Mouse (Mus musculus) MEL (cell line): ENCODE results near the gene Ap2a1. TPM values are rescaled to one million over a fixed set of nuclear protein-coding genes. Genes with fewer than 3 reads are reported as not detected.

Source experiments
- DNase-seq: peaks from one replicate; pipeline ENCODE4 v3.0.0; 2011; ENCODE audit warnings: low read depth, low spot score
- H3K27ac ChIP-seq: 2 replicates; pipeline ENCODE4 v1.5.1; 2012; ENCODE audit warnings: low read depth, mild to moderate bottlenecking, control low read depth, low read length, moderate library complexity; ENCODE audit not compliant: control insufficient read depth
- H3K27me3 ChIP-seq, 2 experiments: fragments of 150-350 bp in 1 of 2; sonication (generic) in 1 of 2; 2 replicates each; pipeline ENCODE4 v1.6.1; 2012; ENCODE audit warnings: low read length in 2 of 2, mild to moderate bottlenecking in 2 of 2, improper control_type of control experiment in 1 of 2, moderate library complexity in 1 of 2; ENCODE audit not compliant: insufficient read depth in 2 of 2, control insufficient read depth in 1 of 2
- H3K36me3 ChIP-seq, 2 experiments: 2 replicates each; pipeline ENCODE4 v1.6.1; 2012 to 2014; ENCODE audit warnings: low read length in 2 of 2, improper control_type of control experiment in 1 of 2, inconsistent platforms in 1 of 2, mild to moderate bottlenecking in 1 of 2; ENCODE audit not compliant: insufficient read depth in 2 of 2, control insufficient read depth in 1 of 2
- H3K4me1 ChIP-seq, 2 experiments: fragments of 150-350 bp in 1 of 2; sonication (generic) in 1 of 2; 2 replicates each; pipeline ENCODE4 v1.6.1; 2012; ENCODE audit warnings: low read length in 2 of 2, improper control_type of control experiment in 1 of 2, mild to moderate bottlenecking in 1 of 2; ENCODE audit not compliant: insufficient read depth in 2 of 2, control insufficient read depth in 1 of 2
- H3K4me3 ChIP-seq, 2 experiments: fragments of 150-350 bp in 1 of 2; sonication (generic) in 1 of 2; 2 replicates each; pipeline ENCODE4 v1.5.1; 2012; ENCODE audit warnings: low read depth in 2 of 2, low read length in 2 of 2, mild to moderate bottlenecking in 2 of 2, moderate library complexity in 2 of 2, control low read depth in 1 of 2, improper control_type of control experiment in 1 of 2; ENCODE audit not compliant: control insufficient read depth in 1 of 2, insufficient read depth in 1 of 2
- H3K79me2 ChIP-seq: 2 replicates; pipeline ENCODE4 v1.6.1; 2012; ENCODE audit warnings: mild to moderate bottlenecking, low read length, moderate library complexity; ENCODE audit not compliant: control insufficient read depth, poor library complexity, insufficient read depth
- H3K9ac ChIP-seq: 2 replicates; pipeline ENCODE4 v1.6.1; 2012; ENCODE audit warnings: low read depth, mild to moderate bottlenecking, control low read depth, low read length, moderate library complexity; ENCODE audit not compliant: control insufficient read depth, poor library complexity, severe bottlenecking
- H3K9me3 ChIP-seq: fragments of 150-350 bp; sonication (generic); replicated peaks from 2 replicates; pipeline ENCODE4 v1.6.1; 2012; ENCODE audit warnings: mild to moderate bottlenecking, low read length, improper control_type of control experiment, moderate library complexity; ENCODE audit not compliant: insufficient read depth
- CHD2 ChIP-seq: IDR thresholded peaks from 2 replicates; pipeline ENCODE4 v1.6.1; 2011; ENCODE audit warnings: low read length, improper control_type of control experiment
- E2F4 ChIP-seq: IDR thresholded peaks from 2 replicates; pipeline ENCODE4 v1.6.1; 2011; ENCODE audit warnings: low read depth, low read length, improper control_type of control experiment, borderline replicate concordance
- ELF1 ChIP-seq: IDR thresholded peaks from 2 replicates; pipeline ENCODE4 v1.6.1; 2014; ENCODE audit warnings: low read depth, mild to moderate bottlenecking, inconsistent platforms, low read length, improper control_type of control experiment, moderate library complexity
- GABPA ChIP-seq: IDR thresholded peaks from 2 replicates; pipeline ENCODE4 v1.6.1; 2012; ENCODE audit warnings: low read depth, mild to moderate bottlenecking, inconsistent platforms, low read length, improper control_type of control experiment, moderate library complexity
- HCFC1 ChIP-seq: IDR thresholded peaks from 2 replicates; pipeline ENCODE4 v1.6.1; 2012; ENCODE audit warnings: low read depth, mild to moderate bottlenecking, inconsistent platforms, low read length, improper control_type of control experiment, moderate library complexity
- MAZ ChIP-seq: IDR thresholded peaks from 2 replicates; pipeline ENCODE4 v1.6.1; 2012; ENCODE audit warnings: low read depth, mild to moderate bottlenecking, inconsistent platforms, low read length, improper control_type of control experiment
- MEF2A ChIP-seq: IDR thresholded peaks from 2 replicates; pipeline ENCODE4 v1.6.1; 2014; ENCODE audit warnings: low read depth, mild to moderate bottlenecking, inconsistent platforms, low read length, improper control_type of control experiment; ENCODE audit not compliant: poor library complexity, insufficient replicate concordance, severe bottlenecking; ENCODE audit errors: extremely low read depth
- MYB ChIP-seq: IDR thresholded peaks from 2 replicates; pipeline ENCODE4 v1.6.1; 2011; ENCODE audit warnings: mild to moderate bottlenecking, low read depth, low read length, improper control_type of control experiment
- NELFE ChIP-seq: IDR thresholded peaks from 2 replicates; pipeline ENCODE4 v1.6.1; 2011; ENCODE audit warnings: low read depth, low read length, improper control_type of control experiment
- POLR2A ChIP-seq, 2 experiments: IDR thresholded peaks; 2 replicates each; pipeline ENCODE4 v1.6.1; 2011 to 2012; ENCODE audit warnings: low read length in 2 of 2, mild to moderate bottlenecking in 2 of 2, control low read depth in 1 of 2, improper control_type of control experiment in 1 of 2, low read depth in 1 of 2, moderate library complexity in 1 of 2; ENCODE audit not compliant: control insufficient read depth in 1 of 2, insufficient read depth in 1 of 2, poor library complexity in 1 of 2
- POLR2AphosphoS5 ChIP-seq: IDR thresholded peaks from 2 replicates; pipeline ENCODE4 v1.6.1; 2012; ENCODE audit warnings: low read depth, borderline replicate concordance, mild to moderate bottlenecking, inconsistent platforms, low read length, moderate library complexity, mixed read lengths
- RCOR1 ChIP-seq: IDR thresholded peaks from 2 replicates; pipeline ENCODE4 v1.6.1; 2012; ENCODE audit warnings: low read depth, mild to moderate bottlenecking, inconsistent platforms, low read length, improper control_type of control experiment
- SIN3A ChIP-seq: IDR thresholded peaks from 2 replicates; pipeline ENCODE4 v1.6.1; 2012; ENCODE audit warnings: low read length, improper control_type of control experiment, inconsistent platforms
- TAL1 ChIP-seq: IDR thresholded peaks from 2 replicates; pipeline ENCODE4 v1.6.1; 2012; ENCODE audit warnings: mild to moderate bottlenecking, inconsistent platforms, low read length, moderate library complexity, mixed read lengths
- TBP ChIP-seq: IDR thresholded peaks from 2 replicates; pipeline ENCODE4 v1.8.0; 2011; ENCODE audit warnings: low read depth, low read length, improper control_type of control experiment
- TCF12 ChIP-seq: IDR thresholded peaks from 2 replicates; pipeline ENCODE4 v1.6.1; 2014; ENCODE audit warnings: low read depth, mild to moderate bottlenecking, inconsistent platforms, low read length, improper control_type of control experiment, moderate library complexity
- ZKSCAN1 ChIP-seq: IDR thresholded peaks from 2 replicates; pipeline ENCODE4 v1.6.1; 2012; ENCODE audit warnings: low read depth, mild to moderate bottlenecking, inconsistent platforms, low read length, improper control_type of control experiment, moderate library complexity
- ZNF384 ChIP-seq: IDR thresholded peaks from 2 replicates; pipeline ENCODE4 v1.6.1; 2012; ENCODE audit warnings: low read depth, mild to moderate bottlenecking, inconsistent platforms, low read length, improper control_type of control experiment
- polyA plus RNA-seq, 2 experiments: library from polyadenylated mRNA; stranded (reverse) in 1 of 2; unstranded in 1 of 2; fragments of >175 nt in 1 of 2; fragments of >200 nt in 1 of 2; gene quantifications; 2 replicates each; pipeline versions ENCODE4 v1.2.1 to v1.2.4; 2012; ENCODE audit warnings: low replicate concordance in 2 of 2, low read depth in 1 of 2; ENCODE audit not compliant: insufficient read length in 2 of 2, insufficient read depth in 1 of 2, missing spikeins in 1 of 2
- total RNA-seq: library from RNA; depleted of rRNA; stranded (reverse); fragments of 300-350 nt; gene quantifications from 2 replicates; pipeline ENCODE4 v1.2.3, GENCODE M21; 2012

Gene Ap2a1
- total and polyA plus RNA-seq, 3 experiments: 54.0 to 107 (median 73.1) TPM

- H3K4me1 ChIP-seq: peaks cover 0 to 14% of the 10 kb centered on the region in 2 experiments; a peak in 2 of 4 replicates
- no peak for DNase-seq
- H3K27ac ChIP-seq: no peak overlapping the region
- H3K36me3 ChIP-seq: peaks cover 2 to 4% of the 10 kb centered on the region in 2 experiments; a peak in 2 of 4 replicates
- H3K9me3 ChIP-seq: no peaks in the 10 kb centered on the region
- H3K79me2 ChIP-seq: peaks cover 23% of the 10 kb centered on the region
- no peak overlapping the region for H3K9ac ChIP-seq
- TF ChIP-seq MYB: no peak
- TF ChIP-seq TAL1: no peak
- no peak for TF ChIP-seq ELF1
- TF ChIP-seq MEF2A: no peak
- no peak for TF ChIP-seq E2F4
- TF ChIP-seq POLR2A (IDR thresholded peaks at IDR 0.05; ENCODE audit: control insufficient read depth in 1 of 2, insufficient read depth in 1 of 2, low read depth in 1 of 2, low read length in 2 of 2, poor library complexity in 1 of 2): no peak
- TF ChIP-seq ZKSCAN1: no peak
- TF ChIP-seq ZNF384: no peak
- no peak for TF ChIP-seq SIN3A
- TF ChIP-seq GABPA: no peak
- no peak for TF ChIP-seq POLR2AphosphoS5
- TF ChIP-seq RCOR1: no peak
- H3K27me3 ChIP-seq: no peaks in the 10 kb centered on the region
- H3K4me3 ChIP-seq: no peak overlapping the region
These were observed 42.3 kb downstream of the Ap2a1 start for GRCm38 (mm10) chr7:44886964-44887363.

- Histone ChIP-seq H3K27ac (no peak overlapping the region), H3K4me3 (no peak overlapping the region), H3K36me3 (peaks cover 0 to 2% of the 10 kb centered on the region in 2 experiments; a peak in 1 of 4 replicates), H3K9me3 (no peaks in the 10 kb centered on the region), H3K79me2 (peaks cover 3% of the 10 kb centered on the region; the same call in 1 of the 2 replicates), H3K9ac (no peak overlapping the region), H3K4me1 (no peaks in the 10 kb centered on the region), H3K27me3 (no peaks in the 10 kb centered on the region)
- no peak for TF ChIP-seq TBP
- no peak for DNase-seq
These were observed 44.7 kb downstream of the Ap2a1 start for GRCm38 (mm10) chr7:44884637-44885036.

- Histone ChIP-seq H3K27ac (no peak overlapping the region), H3K4me3 (no peak overlapping the region), H3K79me2 (0 out of 2 replicates have a peak, but pooled peaks cover 1% of the 10 kb centered on the region), H3K27me3 (no peaks in the 10 kb centered on the region), H3K9me3 (no peaks in the 10 kb centered on the region), H3K36me3 (peaks cover 0 to 2% of the 10 kb centered on the region in 2 experiments; a peak in 1 of 4 replicates), H3K9ac (no peak overlapping the region), H3K4me1 (no peaks in the 10 kb centered on the region)
- no peak for DNase-seq
- TF ChIP-seq TAL1 (no peak), MYB (no peak), HCFC1 (no peak), RCOR1 (no peak), CHD2 (no peak), NELFE (no peak), TCF12 (no peak), MAZ (no peak), POLR2AphosphoS5 (no peak)
These were observed 46.3 kb downstream of the Ap2a1 start for GRCm38 (mm10) chr7:44883036-44883435.
